Mouse (Mus musculus) cerebellum, adult (tissue): ENCODE data around the gene Prpf39.

Source experiments
- ATAC-seq: cut with Nextera tagmentation; 2 replicates; pipeline ENCODE4 v1.9.2; 2017; ENCODE audit warnings: mild to moderate bottlenecking, moderate library complexity, mixed read lengths; ENCODE audit not compliant: insufficient number of reproducible peaks, low FRiP score, low TSS enrichment

Gene Prpf39

GRCm38 (mm10) chr12:65036190-65036870 lies at the start of gene Prpf39:
TSS of gene Prpf39 (plus strand) at chr12:65036333.
- peak; percentile 96 for ATAC-seq

GRCm38 (mm10) chr12:65007725-65008124 lies 28.4 kb upstream of the Prpf39 start:
- no peak for ATAC-seq

GRCm38 (mm10) chr12:65022842-65023241 lies 13.3 kb upstream of the Prpf39 start:
- no peak for ATAC-seq

GRCm38 (mm10) chr12:65035839-65036189 lies 319 bp upstream of the Prpf39 start:
- peak; percentile 3; the same call in 1 of the 2 replicates for ATAC-seq

- ATAC-seq, result no peak
Observed at GRCm38 (mm10) chr12:65036892-65037545, 886 bp downstream of the Prpf39 start.

GRCm38 (mm10) chr12:65037546-65037937 lies 1.4 kb downstream of the Prpf39 start:
- no peak for ATAC-seq

- ATAC-seq, result no peak
Observed at GRCm38 (mm10) chr12:65048799-65049198, 12.7 kb downstream of the Prpf39 start.

- ATAC-seq, result no peak
Observed at GRCm38 (mm10) chr12:65058203-65058602, 22.1 kb downstream of the Prpf39 start.

GRCm38 (mm10) chr12:65061082-65061481 lies 24.9 kb downstream of the Prpf39 start:
- ATAC-seq, result no peak

- ATAC-seq, result no peak
Observed at GRCm38 (mm10) chr12:65065241-65065640, 29.1 kb downstream of the Prpf39 start.

- no peak for ATAC-seq
Observed at GRCm38 (mm10) chr12:65066234-65066633, 30.1 kb downstream of the Prpf39 start.

GRCm38 (mm10) chr12:65068409-65068808 lies 32.3 kb downstream of the Prpf39 start:
- ATAC-seq, result no peak

- ATAC-seq, result no peak
Observed at GRCm38 (mm10) chr12:65072911-65073610, 36.9 kb downstream of the Prpf39 start.

GRCm38 (mm10) chr12:65073611-65074178 lies 37.6 kb downstream of the Prpf39 start, which contains the start of gene Fkbp3:
TSS of gene Fkbp3 (minus strand) at chr12:65074007.
- peak; percentile 88 for ATAC-seq

GRCm38 (mm10) chr12:65074651-65075050 lies 38.5 kb downstream of the Prpf39 start:
- ATAC-seq, result no peak

- peak; percentile 59 for ATAC-seq
Observed at GRCm38 (mm10) chr12:65075085-65075732, 39.1 kb downstream of the Prpf39 start, which contains the start of gene Fancm. TSS of gene Fancm (plus strand) at chr12:65075603.

GRCm38 (mm10) chr12:65075733-65076310 lies 39.7 kb downstream of the Prpf39 start:
- ATAC-seq, result no peak

- no peak for ATAC-seq
Observed at GRCm38 (mm10) chr12:65076906-65077305, 40.8 kb downstream of the Prpf39 start.

- no peak for ATAC-seq
Observed at GRCm38 (mm10) chr12:65108746-65109145, 72.6 kb downstream of the Prpf39 start.

- no peak for ATAC-seq
Observed at GRCm38 (mm10) chr12:65111503-65111902, 75.4 kb downstream of the Prpf39 start.
